Mouse (Mus musculus) CH12.LX (cell line): ENCODE measurements around the gene Ffar2.

Experiments
- BHLHE40 ChIP-seq: IDR thresholded peaks from 2 replicates; pipeline ENCODE4 v1.6.1; 2011; ENCODE audit warnings: mild to moderate bottlenecking, low read depth, low read length, improper control_type of control experiment
- CTCF ChIP-seq, 2 experiments: IDR thresholded peaks in 1 of 2; conservative IDR thresholded peaks in 1 of 2; 2 replicates each; pipeline ENCODE4 v1.5.1; 2011 to 2012; ENCODE audit warnings: low read depth in 2 of 2, low read length in 2 of 2, improper control_type of control experiment in 1 of 2, inconsistent platforms in 1 of 2, mild to moderate bottlenecking in 1 of 2, moderate library complexity in 1 of 2
- JUND ChIP-seq: conservative IDR thresholded peaks from 2 replicates; pipeline ENCODE4 v1.6.1; 2011; ENCODE audit warnings: low read depth, low read length, improper control_type of control experiment
- KAT2A ChIP-seq: IDR thresholded peaks from 2 replicates; pipeline ENCODE4 v1.6.1; 2012; ENCODE audit warnings: low read length, improper control_type of control experiment, inconsistent platforms; ENCODE audit not compliant: insufficient replicate concordance
- POLR2A ChIP-seq: IDR thresholded peaks from 2 replicates; pipeline ENCODE4 v1.6.1; 2011; ENCODE audit warnings: low read depth, mild to moderate bottlenecking, improper control_type of control experiment, low read length
- UBTF ChIP-seq: IDR thresholded peaks from 2 replicates; pipeline ENCODE4 v1.6.1; 2012; ENCODE audit warnings: low read depth, mild to moderate bottlenecking, inconsistent platforms, low read length, improper control_type of control experiment, moderate library complexity
- ZNF384 ChIP-seq: IDR thresholded peaks from 2 replicates; pipeline ENCODE4 v1.6.1; 2012; ENCODE audit warnings: low read depth, low read length, improper control_type of control experiment, inconsistent platforms

DNA sequence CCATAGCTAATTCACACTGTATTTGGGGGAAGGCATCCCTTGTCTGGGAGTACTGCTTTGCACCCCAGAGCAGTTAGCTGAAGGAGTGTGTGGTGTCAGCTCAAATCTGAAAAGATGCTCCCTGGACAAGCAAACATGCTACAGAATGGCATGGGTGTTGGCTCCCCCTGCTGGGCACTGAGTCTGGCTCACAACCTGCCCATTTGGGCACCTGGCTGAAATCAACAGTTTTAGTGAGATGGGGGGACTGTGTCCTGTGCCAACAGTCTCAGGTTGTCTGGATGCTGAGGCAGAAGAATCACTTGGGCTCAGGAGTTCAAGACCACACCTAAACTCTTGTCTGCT lies 35.7 kb upstream of the Ffar2 start:
- TF ChIP-seq KAT2A (no peak), JUND (0 out of 2 replicates have a peak, but pooled peaks have one; percentile 24), POLR2A (no peak), BHLHE40 (peak; percentile 36; the same call in 1 of the 2 replicates), CTCF (conservative IDR thresholded peaks at IDR 0.05 in 1 of 2, IDR thresholded peaks at IDR 0.05 in 1 of 2; ENCODE audit: low read depth in 2 of 2, low read length in 2 of 2) (peak; percentile 77 to 93), ZNF384 (no peak), UBTF (no peak)
